Mouse (Mus musculus) MEL (cell line): ENCODE measurements around the gene Samd8.

Experiments
- BHLHE40 ChIP-seq: IDR thresholded peaks from 2 replicates; pipeline ENCODE4 v1.6.1; 2012; ENCODE audit warnings: low read depth, mild to moderate bottlenecking, inconsistent platforms, low read length, improper control_type of control experiment, borderline replicate concordance
- CTCF ChIP-seq, 3 experiments: IDR thresholded peaks in 2 of 3; conservative IDR thresholded peaks in 1 of 3; 2 replicates each; pipeline ENCODE4 v1.5.1; 2011 to 2012; ENCODE audit warnings: low read length in 3 of 3, low read depth in 2 of 3, mild to moderate bottlenecking in 2 of 3, improper control_type of control experiment in 1 of 3, inconsistent platforms in 1 of 3, mixed read lengths in 1 of 3, moderate library complexity in 1 of 3; ENCODE audit not compliant: control insufficient read depth in 1 of 3, insufficient read depth in 1 of 3, poor library complexity in 1 of 3, severe bottlenecking in 1 of 3
- EP300 ChIP-seq, 2 experiments: IDR thresholded peaks; 2 replicates each; pipeline ENCODE4 v1.6.1; 2011; ENCODE audit warnings: improper control_type of control experiment in 2 of 2, low read length in 2 of 2, low read depth in 1 of 2, mild to moderate bottlenecking in 1 of 2
- GATA1 ChIP-seq: IDR thresholded peaks from 2 replicates; pipeline ENCODE4 v1.6.1; 2011; ENCODE audit warnings: low read depth, low read length, improper control_type of control experiment
- HCFC1 ChIP-seq: IDR thresholded peaks from 2 replicates; pipeline ENCODE4 v1.6.1; 2012; ENCODE audit warnings: low read depth, mild to moderate bottlenecking, inconsistent platforms, low read length, improper control_type of control experiment, moderate library complexity
- MAFK ChIP-seq: IDR thresholded peaks from 2 replicates; pipeline ENCODE4 v1.6.1; 2011; ENCODE audit warnings: low read depth, mild to moderate bottlenecking, low read length, improper control_type of control experiment, borderline replicate concordance
- MAX ChIP-seq: IDR thresholded peaks from 2 replicates; pipeline ENCODE4 v1.6.1; 2011; ENCODE audit warnings: low read length, improper control_type of control experiment
- MYB ChIP-seq: IDR thresholded peaks from 2 replicates; pipeline ENCODE4 v1.6.1; 2011; ENCODE audit warnings: mild to moderate bottlenecking, low read depth, low read length, improper control_type of control experiment
- NRF1 ChIP-seq: IDR thresholded peaks from 2 replicates; pipeline ENCODE4 v1.6.1; 2014; ENCODE audit warnings: low read depth, mild to moderate bottlenecking, inconsistent platforms, low read length, improper control_type of control experiment, moderate library complexity; ENCODE audit not compliant: poor library complexity, insufficient read depth, severe bottlenecking
- POLR2A ChIP-seq, 2 experiments: IDR thresholded peaks; 2 replicates each; pipeline ENCODE4 v1.6.1; 2011 to 2012; ENCODE audit warnings: low read length in 2 of 2, mild to moderate bottlenecking in 2 of 2, control low read depth in 1 of 2, improper control_type of control experiment in 1 of 2, low read depth in 1 of 2, moderate library complexity in 1 of 2; ENCODE audit not compliant: control insufficient read depth in 1 of 2, insufficient read depth in 1 of 2, poor library complexity in 1 of 2
- POLR2AphosphoS2 ChIP-seq: IDR thresholded peaks from 2 replicates; pipeline ENCODE4 v1.6.1; 2011; ENCODE audit warnings: low read length, improper control_type of control experiment
- ZNF384 ChIP-seq: IDR thresholded peaks from 2 replicates; pipeline ENCODE4 v1.6.1; 2012; ENCODE audit warnings: low read depth, mild to moderate bottlenecking, inconsistent platforms, low read length, improper control_type of control experiment

GRCm38 (mm10) chr14:21709545-21709944 lies 40.8 kb upstream of the Samd8 start:
- TF ChIP-seq BHLHE40 (no peak), HCFC1 (no peak), POLR2A (IDR thresholded peaks at IDR 0.05; ENCODE audit: control insufficient read depth in 1 of 2, insufficient read depth in 1 of 2, low read depth in 1 of 2, low read length in 2 of 2, poor library complexity in 1 of 2) (no peak), POLR2AphosphoS2 (no peak), ZNF384 (no peak), NRF1 (no peak), MAX (no peak), EP300 (IDR thresholded peaks at IDR 0.05; ENCODE audit: low read depth in 1 of 2, low read length in 2 of 2) (no peak), CTCF (IDR thresholded peaks at IDR 0.05 in 2 of 3, conservative IDR thresholded peaks at IDR 0.05 in 1 of 3; ENCODE audit: control insufficient read depth in 1 of 3, insufficient read depth in 1 of 3, low read depth in 2 of 3, low read length in 3 of 3, poor library complexity in 1 of 3, severe bottlenecking in 1 of 3) (peak in 2 of 3 experiments; percentile 22 to 27; a peak in 5 of 6 replicates), GATA1 (no peak), MYB (no peak), MAFK (no peak)
